Mouse (Mus musculus): ENCODE data around the gene Cacng8.

Gene Cacng8

GRCm38 (mm10) chr7:3432066-3432465 is 41.6 kb downstream of the Cacng8 start:
- no peak for DNase-seq (ENCODE audit: low read depth, low spot score)

- no peak for DNase-seq (ENCODE audit: low read depth, low spot score)
These were observed 47.5 kb downstream of the Cacng8 start for GRCm38 (mm10) chr7:3437941-3438340.

GRCm38 (mm10) chr7:3439984-3440383 is 49.5 kb downstream of the Cacng8 start:
- DNase-seq (ENCODE audit: low read depth, low spot score), result peak; percentile 39

GRCm38 (mm10) chr7:3440526-3440925 is 50.0 kb downstream of the Cacng8 start:
- no peak for DNase-seq (ENCODE audit: low read depth, low spot score)

GRCm38 (mm10) chr7:3442476-3443062 is 52.1 kb downstream of the Cacng8 start:
- no peak for DNase-seq (ENCODE audit: low read depth, low spot score)

GRCm38 (mm10) chr7:3444678-3445077 is 54.2 kb downstream of the Cacng8 start:
- no peak for DNase-seq (ENCODE audit: low read depth, low spot score)

- DNase-seq (ENCODE audit: low read depth, low spot score), result no peak
These were observed 56.1 kb downstream of the Cacng8 start for GRCm38 (mm10) chr7:3446584-3446983.

GRCm38 (mm10) chr7:3447026-3447425 is 56.5 kb downstream of the Cacng8 start:
- DNase-seq (ENCODE audit: low read depth, low spot score), result no peak

GRCm38 (mm10) chr7:3448737-3449454 is 58.4 kb downstream of the Cacng8 start:
- DNase-seq (ENCODE audit: low read depth, low spot score), result peak; percentile 71

GRCm38 (mm10) chr7:3450671-3451070 is 60.2 kb downstream of the Cacng8 start:
- DNase-seq (ENCODE audit: low read depth, low spot score), result no peak

GRCm38 (mm10) chr7:3451161-3451560 is 60.7 kb downstream of the Cacng8 start:
- DNase-seq (ENCODE audit: low read depth, low spot score), result no peak

- DNase-seq (ENCODE audit: low read depth, low spot score), result no peak
These were observed 62.5 kb downstream of the Cacng8 start for GRCm38 (mm10) chr7:3452821-3453485.

GRCm38 (mm10) chr7:3453486-3454183 is 63.2 kb downstream of the Cacng8 start:
- DNase-seq (ENCODE audit: low read depth, low spot score), result peak; percentile 36

- DNase-seq (ENCODE audit: low read depth, low spot score), result no peak
These were observed 66.8 kb downstream of the Cacng8 start for GRCm38 (mm10) chr7:3457111-3457840.

GRCm38 (mm10) chr7:3457841-3458217 is 67.3 kb downstream of the Cacng8 start:
- no peak for DNase-seq (ENCODE audit: low read depth, low spot score)

- no peak for DNase-seq (ENCODE audit: low read depth, low spot score)
These were observed 69.8 kb downstream of the Cacng8 start for GRCm38 (mm10) chr7:3460261-3460660.

- no peak for DNase-seq (ENCODE audit: low read depth, low spot score)
These were observed 72.8 kb downstream of the Cacng8 start for GRCm38 (mm10) chr7:3463306-3463705.

All from ES-CJ7 (cell line).